Mouse (Mus musculus) G1E-ER4 (cell line): Measurements from ENCODE around the gene Man2b1. TPM values are rescaled to one million over a fixed set of nuclear protein-coding genes. Genes with fewer than 3 reads are reported as not detected.

Experiments
- GATA1 ChIP-seq: IDR thresholded peaks from one replicate; pipeline ENCODE4 v1.8.0; 2012; ENCODE audit warnings: low read length, inconsistent platforms
- polyA plus RNA-seq: library from polyadenylated mRNA; stranded (reverse); fragments of >175 nt; gene quantifications from 2 replicates; pipeline ENCODE4 v1.2.3, GENCODE M21; 2012

Gene Man2b1
- polyA plus RNA-seq, 1 experiment, result 9.5 TPM

DNA sequence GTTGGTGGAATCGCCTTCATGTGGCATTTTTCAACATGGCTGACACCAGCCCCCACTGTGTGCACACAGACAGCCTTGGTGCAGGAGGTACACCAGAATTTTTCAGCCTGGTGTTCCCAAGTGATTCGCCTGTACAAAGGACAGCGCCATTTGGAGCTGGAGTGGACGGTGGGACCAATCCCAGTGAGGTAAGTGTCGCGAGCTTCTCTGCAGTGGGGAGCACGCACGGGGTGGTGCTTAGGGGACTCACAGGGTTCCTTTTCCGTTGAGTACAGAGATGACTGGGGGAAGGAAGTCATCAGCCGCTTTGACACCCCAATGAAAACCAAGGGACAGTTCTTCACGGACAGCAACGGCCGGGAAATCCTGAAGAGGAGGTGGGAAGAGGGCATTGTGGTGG lies 12.0 kb downstream of the Man2b1 start:
- no peak for TF ChIP-seq GATA1

- TF ChIP-seq GATA1, result no peak
Observed at GRCm38 (mm10) chr8:85095566-85095965, 12.5 kb downstream of the Man2b1 start.

GRCm38 (mm10) chr8:85096196-85096595 lies 13.1 kb downstream of the Man2b1 start:
- TF ChIP-seq GATA1, result no peak

GRCm38 (mm10) chr8:85096850-85097249 lies 13.8 kb downstream of the Man2b1 start:
- no peak for TF ChIP-seq GATA1

DNA sequence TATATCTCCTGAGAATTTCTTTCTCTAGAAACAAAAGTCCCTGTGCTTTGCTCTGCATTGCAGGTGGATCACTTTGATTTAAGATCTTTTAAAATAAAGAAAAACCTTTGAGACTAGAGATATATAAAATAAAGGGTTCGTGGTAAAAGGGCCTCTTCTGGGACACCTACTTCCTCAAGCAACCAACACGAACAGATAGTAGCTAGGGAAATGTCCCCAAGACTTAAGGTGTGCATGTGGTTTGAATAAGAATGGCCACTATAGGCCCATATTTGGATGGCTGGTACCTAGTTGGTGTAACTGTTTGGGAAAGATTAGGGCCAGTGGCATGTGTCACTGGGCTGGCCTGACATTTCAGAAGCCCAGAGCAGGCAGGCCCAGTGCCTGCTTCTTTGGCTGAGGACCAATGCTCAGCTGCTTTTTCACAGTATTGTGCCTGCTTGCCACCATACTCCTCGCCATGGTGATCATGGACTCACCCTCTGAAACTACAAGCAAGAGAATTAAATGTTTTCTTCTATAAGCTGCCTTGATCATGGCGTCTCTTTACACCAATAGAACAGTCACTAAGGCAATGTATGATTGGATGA lies 17.1 kb downstream of the Man2b1 start:
- TF ChIP-seq GATA1, result no peak

DNA sequence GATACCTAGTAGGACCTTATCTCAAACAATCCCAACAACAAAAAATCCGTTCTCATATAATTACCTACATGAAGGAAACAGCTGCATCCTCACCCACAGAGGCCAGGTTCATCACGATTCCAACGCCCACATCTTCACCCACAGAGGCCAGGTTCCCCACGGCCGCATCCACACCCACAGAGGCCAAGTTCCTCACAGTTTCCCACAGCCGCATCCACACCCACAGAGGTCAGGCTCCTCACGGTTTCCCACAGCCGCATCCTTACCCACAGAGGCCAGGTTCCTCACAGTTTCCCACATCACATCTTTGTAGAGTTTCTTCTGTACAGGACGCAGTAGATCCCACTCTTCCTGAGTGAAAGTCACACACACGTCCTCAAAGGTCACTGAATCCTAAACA lies 30.2 kb downstream of the Man2b1 start:
- TF ChIP-seq GATA1, result no peak

DNA sequence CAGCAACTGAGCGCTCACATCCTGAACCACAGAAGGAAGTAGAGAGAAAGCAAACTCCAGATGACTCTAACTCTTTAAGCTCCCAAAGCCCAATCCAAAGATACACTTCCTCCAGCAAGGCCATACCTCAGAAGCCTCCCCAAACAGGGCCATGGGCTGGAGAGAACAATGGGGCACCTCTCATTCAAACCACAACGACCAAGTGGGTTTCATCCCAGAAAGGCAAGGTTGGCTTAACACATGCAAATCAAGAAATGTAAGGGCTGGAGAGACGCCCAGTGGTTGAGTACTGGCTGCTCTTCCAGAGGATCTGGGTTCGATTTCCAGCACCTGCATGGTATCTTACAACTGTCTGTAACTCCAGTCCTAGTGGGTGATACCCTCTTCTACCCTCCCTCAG lies 32.4 kb downstream of the Man2b1 start:
- TF ChIP-seq GATA1, result no peak

GRCm38 (mm10) chr8:85116984-85117383 lies 33.9 kb downstream of the Man2b1 start:
- TF ChIP-seq GATA1, result no peak

DNA sequence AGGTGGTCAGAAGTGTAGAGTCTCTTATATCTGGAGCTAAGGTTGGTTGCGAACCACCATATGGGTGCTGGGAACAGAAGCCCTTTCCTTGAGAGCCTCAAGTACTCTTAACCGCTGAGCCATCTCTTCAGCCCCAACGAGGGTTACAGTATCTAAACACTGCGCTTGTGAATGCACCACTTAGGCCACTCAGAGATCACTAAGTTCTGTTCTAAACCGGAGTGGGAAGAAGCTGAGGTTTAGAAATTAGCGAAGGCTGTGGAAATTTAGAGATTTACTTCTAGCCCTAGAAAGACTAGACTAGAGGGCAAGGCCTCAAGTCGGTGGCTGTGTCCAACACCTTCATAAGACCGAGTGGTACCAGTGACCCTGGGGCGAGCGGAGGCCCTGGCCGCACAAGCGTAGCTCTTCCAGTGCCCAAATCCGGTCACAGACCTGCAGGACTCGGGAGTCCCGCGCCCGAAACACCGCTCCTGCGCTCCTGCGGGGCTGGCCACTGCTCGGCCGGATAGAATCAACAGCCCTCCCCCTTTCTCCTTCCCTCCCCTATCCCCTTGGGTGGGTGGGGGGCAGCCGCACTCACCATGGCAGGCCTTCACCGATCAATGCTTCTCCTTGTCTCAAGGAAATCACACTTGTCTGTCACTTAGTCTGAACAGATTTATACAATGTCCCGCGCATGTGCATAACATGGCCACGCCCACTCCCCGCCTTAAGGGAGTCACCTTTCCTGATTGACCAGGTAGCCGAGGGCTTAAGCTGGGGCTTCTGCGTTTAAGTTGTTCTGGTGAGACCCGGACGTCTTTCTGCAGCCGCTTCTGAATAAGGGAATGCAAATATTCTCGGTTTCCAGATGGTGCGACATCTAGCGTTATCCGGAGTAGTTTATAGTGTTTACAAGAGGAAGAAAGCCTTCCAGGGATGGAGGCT lies 36.2 kb downstream of the Man2b1 start:
- TF ChIP-seq GATA1, result no peak

GRCm38 (mm10) chr8:85122995-85123394 lies 39.9 kb downstream of the Man2b1 start, which contains the start of gene Zfp791:
Gene Zfp791 (minus strand): TSS chr8:85123095.
- no peak for TF ChIP-seq GATA1

DNA sequence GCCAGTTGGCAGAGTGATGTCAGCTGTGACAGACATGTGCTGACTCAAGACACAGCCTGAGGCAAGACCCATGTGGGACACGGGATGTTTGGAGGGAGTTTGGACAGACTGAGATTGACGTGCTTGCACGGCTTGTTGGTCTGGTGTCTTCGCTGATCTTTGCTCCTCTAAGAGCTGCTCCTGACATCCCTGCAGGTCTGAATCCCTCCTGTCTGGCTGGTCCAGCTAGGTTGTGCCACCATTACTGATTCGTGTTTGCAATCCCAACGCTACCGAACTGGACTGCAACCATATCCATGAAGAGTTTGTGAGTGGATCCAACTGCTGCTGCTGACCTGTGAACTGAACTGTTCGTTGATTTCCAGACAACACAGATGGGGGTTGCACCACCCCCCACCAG lies 40.6 kb downstream of the Man2b1 start:
- TF ChIP-seq GATA1, result no peak

DNA sequence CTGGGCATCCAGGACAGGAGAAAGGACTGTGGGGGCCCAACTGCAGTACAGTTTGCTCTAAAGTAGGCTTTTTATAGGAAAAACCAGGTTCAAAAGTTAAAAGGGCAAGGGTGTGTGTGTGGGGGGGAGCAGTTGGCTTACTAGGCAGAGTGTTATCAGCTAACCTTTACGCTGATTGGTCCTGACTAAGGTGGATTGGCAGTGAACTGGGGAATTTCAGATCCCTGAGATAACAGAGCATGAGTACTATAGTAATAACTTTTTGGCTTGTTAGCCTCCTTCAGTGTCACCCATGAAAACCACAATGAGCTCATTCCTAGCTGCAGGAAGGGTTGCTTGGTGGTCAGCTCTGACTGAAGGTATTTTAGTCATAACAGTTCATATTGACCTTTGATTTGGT lies 49.3 kb downstream of the Man2b1 start:
- TF ChIP-seq GATA1, result peak; percentile 57

DNA sequence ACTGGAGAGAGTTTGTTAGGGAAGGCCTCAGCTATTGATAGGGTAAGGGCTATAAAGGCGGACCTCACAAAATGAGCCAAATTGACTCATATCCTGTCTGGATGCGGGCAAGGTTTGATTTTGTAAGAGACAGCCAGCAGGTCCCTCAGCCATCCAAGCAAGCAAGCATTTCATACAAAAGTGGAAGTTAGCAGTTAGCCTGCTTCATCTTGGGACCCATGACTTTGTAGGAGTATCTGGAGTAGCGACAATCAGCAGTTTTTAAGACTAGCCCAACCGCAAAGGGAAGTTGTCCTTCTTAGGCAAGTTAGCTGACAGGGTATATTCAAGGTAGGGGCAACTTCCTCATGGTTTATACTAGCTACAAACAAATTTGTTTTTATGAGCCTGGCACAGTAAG lies 59.4 kb downstream of the Man2b1 start:
- no peak for TF ChIP-seq GATA1

Other genes starting within 250 kb of the Man2b1 start
- gene Rad23a, start 242.6 kb upstream of the Man2b1 start, polyA plus RNA-seq, result 615 and 707 TPM in 2 replicates
- gene Calr, start 236.3 kb upstream of the Man2b1 start, polyA plus RNA-seq, result 315 and 318 TPM in 2 replicates
- 149 and 179 TPM in 2 replicates for gene Farsa, start 226.3 kb upstream of the Man2b1 start, polyA plus RNA-seq
- gene Syce2, start 211.2 kb upstream of the Man2b1 start, polyA plus RNA-seq, result 77.8 and 102 TPM in 2 replicates
- gene Gcdh, start 189.3 kb upstream of the Man2b1 start, polyA plus RNA-seq, result 89.9 and 98.4 TPM in 2 replicates
- gene Klf1, start 181.3 kb upstream of the Man2b1 start, polyA plus RNA-seq, result 371 and 477 TPM in 2 replicates
- gene Dnase2a, start 174.7 kb upstream of the Man2b1 start, polyA plus RNA-seq, result 25.4 and 75.0 TPM in 2 replicates
- 0.46 and 0.50 TPM in 2 replicates for gene Mast1, start 145.9 kb upstream of the Man2b1 start, polyA plus RNA-seq
- not detected in 2 replicates for gene Rtbdn, start 136.3 kb upstream of the Man2b1 start, polyA plus RNA-seq
- not detected in 2 replicates for gene Gm49661, start 113.8 kb upstream of the Man2b1 start, polyA plus RNA-seq
- gene Prdx2, start 113.7 kb upstream of the Man2b1 start, polyA plus RNA-seq, result 29.7 and 136 TPM in 2 replicates
- 725 and 803 TPM in 2 replicates for gene Rnaseh2a, start 113.5 kb upstream of the Man2b1 start, polyA plus RNA-seq
- 68.1 and 95.2 TPM in 2 replicates for gene Junb, start 104.6 kb upstream of the Man2b1 start, polyA plus RNA-seq
- gene Hook2, start 92.7 kb upstream of the Man2b1 start, polyA plus RNA-seq, result 10.7 and 11.9 TPM in 2 replicates
- gene Best2, start 68.7 kb upstream of the Man2b1 start, polyA plus RNA-seq, result 0.03 TPM in 2 replicates
- gene Asna1, start 58.0 kb upstream of the Man2b1 start, polyA plus RNA-seq, result 97.2 and 187 TPM in 2 replicates
- gene Trir, start 56.4 kb upstream of the Man2b1 start, polyA plus RNA-seq, result 299 and 448 TPM in 2 replicates
- 17.1 and 25.1 TPM in 2 replicates for gene Tnpo2, start 46.4 kb upstream of the Man2b1 start, polyA plus RNA-seq
- gene Fbxw9, start 23.2 kb upstream of the Man2b1 start, polyA plus RNA-seq, result 24.7 and 27.7 TPM in 2 replicates
- gene Gm5741, start 15.3 kb upstream of the Man2b1 start, polyA plus RNA-seq, result 1.1 and 1.3 TPM in 2 replicates
- gene Dhps, start 11.5 kb upstream of the Man2b1 start, polyA plus RNA-seq, result 35.9 and 40.4 TPM in 2 replicates
- gene Wdr83os, start 2.5 kb upstream of the Man2b1 start, polyA plus RNA-seq, result 4.1 and 22.5 TPM in 2 replicates
- 18.1 and 45.7 TPM in 2 replicates for gene Wdr83, start 2.0 kb upstream of the Man2b1 start, polyA plus RNA-seq
- gene Zfp791, start 39.8 kb downstream of the Man2b1 start, polyA plus RNA-seq, result not detected in 2 replicates
- not detected in 2 replicates for gene Cks1brt, start 68.7 kb downstream of the Man2b1 start, polyA plus RNA-seq
- gene Olfr371, start 142.7 kb downstream of the Man2b1 start, polyA plus RNA-seq, result not detected in 2 replicates
- 4.5 and 16.7 TPM in 2 replicates for gene Orc6, start 216.4 kb downstream of the Man2b1 start, polyA plus RNA-seq
- gene Vps35, start 216.5 kb downstream of the Man2b1 start, polyA plus RNA-seq, result 3.8 and 6.0 TPM in 2 replicates